Mouse (Mus musculus) spleen, adult 12 weeks (tissue): ENCODE data around the gene E4f1.

Experiments
- DNase-seq: peaks from one replicate; pipeline ENCODE4 v3.0.0; 2022; ENCODE audit warnings: low spot score

The E4f1 gene

GRCm38 (mm10) chr17:24469910-24470602 lies at the start of gene E4f1, which contains the start of gene Pgp:
Gene E4f1 (minus strand): TSS chr17:24470313.
Gene Pgp (plus strand): TSS chr17:24470392.
- DNase-seq: peak; percentile 99

- no peak for DNase-seq
These were observed 44.5 kb upstream of the E4f1 start for GRCm38 (mm10) chr17:24514270-24515257.

GRCm38 (mm10) chr17:24513609-24514008 lies 43.5 kb upstream of the E4f1 start:
- no peak for DNase-seq

- DNase-seq: no peak
These were observed 37.8 kb upstream of the E4f1 start for GRCm38 (mm10) chr17:24507806-24508460.

GRCm38 (mm10) chr17:24507129-24507664 lies 37.1 kb upstream of the E4f1 start:
- no peak for DNase-seq

GRCm38 (mm10) chr17:24506332-24507070 lies 36.4 kb upstream of the E4f1 start:
- no peak for DNase-seq

- no peak for DNase-seq
These were observed 35.3 kb upstream of the E4f1 start for GRCm38 (mm10) chr17:24505286-24505955.

- DNase-seq: no peak
These were observed 34.0 kb upstream of the E4f1 start for GRCm38 (mm10) chr17:24504085-24504484.

- DNase-seq: no peak
These were observed 32.1 kb upstream of the E4f1 start for GRCm38 (mm10) chr17:24502208-24502607.

GRCm38 (mm10) chr17:24496026-24496425 lies 25.9 kb upstream of the E4f1 start:
- DNase-seq: no peak

GRCm38 (mm10) chr17:24495443-24495842 lies 25.3 kb upstream of the E4f1 start:
- DNase-seq: no peak

GRCm38 (mm10) chr17:24494627-24495335 lies 24.7 kb upstream of the E4f1 start:
- no peak for DNase-seq

GRCm38 (mm10) chr17:24490399-24490798 lies 20.3 kb upstream of the E4f1 start:
- DNase-seq: no peak

- no peak for DNase-seq
These were observed 19.3 kb upstream of the E4f1 start for GRCm38 (mm10) chr17:24489265-24490030.

- DNase-seq: no peak
These were observed 18.6 kb upstream of the E4f1 start for GRCm38 (mm10) chr17:24488662-24489264.

- DNase-seq: no peak
These were observed 18.1 kb upstream of the E4f1 start, which contains the start of gene Caskin1 for GRCm38 (mm10) chr17:24488186-24488661. Gene Caskin1 (plus strand): TSS chr17:24488601.

GRCm38 (mm10) chr17:24485090-24485860 lies 15.2 kb upstream of the E4f1 start:
- no peak for DNase-seq

- DNase-seq: no peak
These were observed 13.4 kb upstream of the E4f1 start for GRCm38 (mm10) chr17:24483495-24483894.
